Comparison of ENCODE assay signal across 12 mouse cellular contexts in the genomic region with DNA sequence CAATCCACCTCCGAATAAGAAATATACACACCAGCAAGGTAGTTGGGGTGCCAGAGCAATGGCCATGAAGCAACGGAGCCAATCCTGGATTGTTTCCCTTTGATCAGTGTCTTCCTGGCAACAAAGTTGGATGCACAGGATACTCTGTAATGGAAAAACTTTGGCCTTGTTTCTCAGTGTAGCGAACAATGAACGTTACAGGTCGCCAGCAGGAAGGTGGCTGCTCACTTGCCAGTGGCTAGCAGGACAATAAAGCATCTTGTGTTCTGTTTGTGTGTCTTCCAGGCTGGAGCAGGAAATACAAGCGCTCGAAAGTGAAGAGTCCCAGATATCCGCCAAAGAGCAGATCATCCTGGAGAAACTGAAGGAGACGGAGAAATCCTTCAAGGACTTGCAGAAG.
"Had no signal": no experiment of that assay in that cellular context is flagged by ENCODE, and none has a peak within 500 bp of the region (broad histone marks: within the 10 kb centered on the region; RNA-seq: fewer than 3 reads in every experiment).

No protein-coding gene starts in this region.

- H3K4me2 ChIP-seq: limb, embryonic 12.5 days; midbrain, embryonic 13.5 days; stomach, embryonic 15.5 days had no signal

- H3K27me3 ChIP-seq: limb, embryonic 12.5 days; stomach, embryonic 15.5 days had no signal

- ATAC-seq: midbrain, embryonic 13.5 days had no signal

- H3K4me3 ChIP-seq: layer of hippocampus, adult 2 months; limb, embryonic 12.5 days; midbrain, embryonic 13.5 days; stomach, embryonic 15.5 days had no signal

- H3K9me3 ChIP-seq: limb, embryonic 12.5 days; midbrain, embryonic 13.5 days; stomach, embryonic 15.5 days had no signal

- H3K27ac ChIP-seq: layer of hippocampus, adult 2 months; limb, embryonic 12.5 days; liver, embryonic 14.5 days; midbrain, embryonic 13.5 days; stomach, embryonic 15.5 days had no signal

- H3K36me3 ChIP-seq: midbrain, embryonic 13.5 days; stomach, embryonic 15.5 days had no signal

- DNase-seq: kidney, postnatal 10 days; kidney, postnatal 4 days; lung, adult 18-20 months; lung, postnatal 14 days; right cerebral cortex, postnatal 14 days; thymus, adult 2 months; thymus, postnatal 25 days had no signal

- H3K9ac ChIP-seq: limb, embryonic 12.5 days; liver, embryonic 14.5 days; midbrain, embryonic 13.5 days; stomach, embryonic 15.5 days had no signal
